Mouse (Mus musculus): Measurements from ENCODE around the gene Fbxl3. TPM values are rescaled to one million over a fixed set of nuclear protein-coding genes. Genes with fewer than 3 reads are reported as not detected.
A peak's percentile ranks its signal among the peaks of the same experiment; 100 is the strongest.

The Fbxl3 gene
- total and polyA plus RNA-seq, 3 experiments = 14.6 to 28.4 TPM; not detected in 1

- H3K4me1 ChIP-seq (ENCODE audit: control insufficient read depth in 1 of 2, insufficient read depth in 2 of 2, low read length in 2 of 2) = peaks cover 5 to 9% of the 10 kb centered on the region in 2 experiments; a peak in 1 of 4 replicates
- H3K27ac ChIP-seq (ENCODE audit: control insufficient read depth, low read depth, low read length) = no peak overlapping the region
- peaks cover 4 to 22% of the 10 kb centered on the region in 2 experiments; a peak in 3 of 4 replicates for H3K36me3 ChIP-seq (ENCODE audit: control insufficient read depth in 1 of 2, insufficient read depth in 2 of 2, low read length in 2 of 2)
- H3K4me3 ChIP-seq (ENCODE audit: control insufficient read depth in 1 of 2, insufficient read depth in 1 of 2, low read depth in 2 of 2, low read length in 2 of 2) = no peak overlapping the region
- peaks cover 27% of the 10 kb centered on the region for H3K79me2 ChIP-seq (ENCODE audit: control insufficient read depth, insufficient read depth, low read length, poor library complexity)
- DNase-seq (ENCODE audit: low read depth, low spot score) = peak; percentile 28
- H3K9ac ChIP-seq (ENCODE audit: control insufficient read depth, low read depth, low read length, poor library complexity, severe bottlenecking) = no peak overlapping the region
- TF ChIP-seq EP300 (IDR thresholded peaks at IDR 0.05; ENCODE audit: low read depth in 1 of 2, low read length in 2 of 2) (peak in 1 of 2 experiments; percentile 25; a peak in 1 of 4 replicates), ETS1 (IDR thresholded peaks at IDR 0.05; ENCODE audit: low read depth, low read length) (0 out of 2 replicates have a peak, but pooled peaks have one; percentile 46), GATA1 (IDR thresholded peaks at IDR 0.05; ENCODE audit: low read depth, low read length) (peak; percentile 56), MXI1 (IDR thresholded peaks at IDR 0.05; ENCODE audit: low read depth, low read length) (no peak), USF2 (IDR thresholded peaks at IDR 0.05; ENCODE audit: borderline replicate concordance in 1 of 2, insufficient read depth in 1 of 2, low read depth in 1 of 2, low read length in 2 of 2) (no peak), BHLHE40 (IDR thresholded peaks at IDR 0.05; ENCODE audit: borderline replicate concordance, low read depth, low read length) (no peak), MYC (IDR thresholded peaks at IDR 0.05; ENCODE audit: low read depth, low read length) (no peak), MAZ (IDR thresholded peaks at IDR 0.05; ENCODE audit: low read depth, low read length) (no peak), JUND (IDR thresholded peaks at IDR 0.05; ENCODE audit: low read depth, low read length) (no peak), TCF12 (IDR thresholded peaks at IDR 0.05; ENCODE audit: low read depth, low read length) (0 out of 2 replicates have a peak, but pooled peaks have one; percentile 24), RCOR1 (IDR thresholded peaks at IDR 0.05; ENCODE audit: low read depth, low read length) (peak; percentile 71), ZKSCAN1 (IDR thresholded peaks at IDR 0.05; ENCODE audit: low read depth, low read length) (no peak)
- H3K27me3 ChIP-seq (ENCODE audit: control insufficient read depth in 1 of 2, insufficient read depth in 2 of 2, low read length in 2 of 2) = no peaks in the 10 kb centered on the region
- no peaks in the 10 kb centered on the region for H3K9me3 ChIP-seq (replicated peaks; ENCODE audit: insufficient read depth, low read length)
These were observed 5.7 kb downstream of the Fbxl3 start for GRCm38 (mm10) chr14:103093670-103094069.

GRCm38 (mm10) chr14:103093236-103093635, 6.1 kb downstream of the Fbxl3 start:
- Histone ChIP-seq H3K27me3 (ENCODE audit: control insufficient read depth in 1 of 2, insufficient read depth in 2 of 2, low read length in 2 of 2) (no peaks in the 10 kb centered on the region), H3K4me3 (ENCODE audit: control insufficient read depth in 1 of 2, insufficient read depth in 1 of 2, low read depth in 2 of 2, low read length in 2 of 2) (no peak overlapping the region), H3K9me3 (replicated peaks; ENCODE audit: insufficient read depth, low read length) (no peaks in the 10 kb centered on the region), H3K27ac (ENCODE audit: control insufficient read depth, low read depth, low read length) (no peak overlapping the region), H3K79me2 (ENCODE audit: control insufficient read depth, insufficient read depth, low read length, poor library complexity) (peaks cover 23% of the 10 kb centered on the region), H3K36me3 (ENCODE audit: control insufficient read depth in 1 of 2, insufficient read depth in 2 of 2, low read length in 2 of 2) (peaks cover 7 to 22% of the 10 kb centered on the region in 2 experiments), H3K9ac (ENCODE audit: control insufficient read depth, low read depth, low read length, poor library complexity, severe bottlenecking) (no peak overlapping the region), H3K4me1 (ENCODE audit: control insufficient read depth in 1 of 2, insufficient read depth in 2 of 2, low read length in 2 of 2) (peaks cover 5 to 9% of the 10 kb centered on the region in 2 experiments; a peak in 1 of 4 replicates)
- TF ChIP-seq GATA1 (IDR thresholded peaks at IDR 0.05; ENCODE audit: low read depth, low read length) (no peak), EP300 (IDR thresholded peaks at IDR 0.05; ENCODE audit: low read depth in 1 of 2, low read length in 2 of 2) (no peak), SIN3A (IDR thresholded peaks at IDR 0.05; ENCODE audit: low read length) (no peak), POLR2AphosphoS2 (IDR thresholded peaks at IDR 0.05; ENCODE audit: low read length) (no peak), USF2 (IDR thresholded peaks at IDR 0.05; ENCODE audit: borderline replicate concordance in 1 of 2, insufficient read depth in 1 of 2, low read depth in 1 of 2, low read length in 2 of 2) (no peak), SMC3 (IDR thresholded peaks at IDR 0.05; ENCODE audit: low read depth, low read length) (no peak), NRF1 (IDR thresholded peaks at IDR 0.05; ENCODE audit: insufficient read depth, low read depth, low read length, poor library complexity, severe bottlenecking) (no peak), GABPA (IDR thresholded peaks at IDR 0.05; ENCODE audit: low read depth, low read length) (no peak), UBTF (IDR thresholded peaks at IDR 0.05; ENCODE audit: borderline replicate concordance, insufficient read depth, low read depth, low read length) (no peak), CHD2 (IDR thresholded peaks at IDR 0.05; ENCODE audit: low read length) (no peak), RCOR1 (IDR thresholded peaks at IDR 0.05; ENCODE audit: low read depth, low read length) (no peak), KAT2A (conservative IDR thresholded peaks at IDR 0.05; ENCODE audit: low read depth, low read length) (no peak)
- no peak for DNase-seq (ENCODE audit: low read depth, low spot score)
